Mouse (Mus musculus) left cerebral cortex, adult 18-20 months (tissue): ENCODE measurements at regions not wholly inside any gene's neighbourhood (a gene's known extent, or its start where the extent isn't known, plus 50 kb on each side); places are given as distances from the start of the nearest gene placed in this dataset.

ENCODE experiments used
- DNase-seq, 2 experiments: peaks; one replicate each; pipeline ENCODE4 v3.0.0; 2021 to 2022; ENCODE audit warnings: low spot score in 2 of 2, mixed read lengths in 1 of 2

- DNase-seq, result peak; percentile 15 to 36
These were observed 2001.3 kb downstream of the Pcdh9 start for GRCm38 (mm10) chr14:91889141-91889631.

- no peak for DNase-seq
These were observed 2024.4 kb downstream of the Pcdh9 start for GRCm38 (mm10) chr14:91865935-91866664.

- DNase-seq, result no peak
These were observed 2038.2 kb downstream of the Pcdh9 start for GRCm38 (mm10) chr14:91852258-91852657.
